Mouse (Mus musculus): ENCODE data around the gene Trappc5.

Gene Trappc5

GRCm38 (mm10) chr8:3676131-3676992 lies at the start of gene Trappc5:
Trappc5 (plus strand) TSS chr8:3676299.
- peak; percentile 92 for DNase-seq (ENCODE audit: low spot score)

- no peak for DNase-seq (ENCODE audit: low spot score)
Measured at GRCm38 (mm10) chr8:3626971-3627370, 49.1 kb upstream of the Trappc5 start.

GRCm38 (mm10) chr8:3628014-3628413 lies 48.1 kb upstream of the Trappc5 start:
- no peak for DNase-seq (ENCODE audit: low spot score)

- DNase-seq (ENCODE audit: low spot score), result peak; percentile 49
Measured at GRCm38 (mm10) chr8:3630647-3631477, 45.2 kb upstream of the Trappc5 start, which contains the start of gene Stxbp2. Stxbp2 (plus strand) TSS chr8:3630955.

GRCm38 (mm10) chr8:3631478-3631875 lies 44.6 kb upstream of the Trappc5 start:
- no peak for DNase-seq (ENCODE audit: low spot score)

GRCm38 (mm10) chr8:3645804-3646203 lies 30.3 kb upstream of the Trappc5 start:
- DNase-seq (ENCODE audit: low spot score), result no peak

GRCm38 (mm10) chr8:3646824-3647531 lies 29.1 kb upstream of the Trappc5 start:
- DNase-seq (ENCODE audit: low spot score), result no peak

- no peak for DNase-seq (ENCODE audit: low spot score)
Measured at GRCm38 (mm10) chr8:3647561-3647960, 28.5 kb upstream of the Trappc5 start.

GRCm38 (mm10) chr8:3648268-3648667 lies 27.8 kb upstream of the Trappc5 start:
- no peak for DNase-seq (ENCODE audit: low spot score)

- DNase-seq (ENCODE audit: low spot score), result no peak
Measured at GRCm38 (mm10) chr8:3648990-3649389, 27.1 kb upstream of the Trappc5 start.

- DNase-seq (ENCODE audit: low spot score), result no peak
Measured at GRCm38 (mm10) chr8:3652845-3653244, 23.3 kb upstream of the Trappc5 start.

- DNase-seq (ENCODE audit: low spot score), result no peak
Measured at GRCm38 (mm10) chr8:3654726-3655508, 21.2 kb upstream of the Trappc5 start.

GRCm38 (mm10) chr8:3655526-3655925 lies 20.6 kb upstream of the Trappc5 start, which contains the start of gene Retn:
Retn (plus strand) TSS chr8:3655770.
- DNase-seq (ENCODE audit: low spot score), result no peak

- DNase-seq (ENCODE audit: low spot score), result no peak
Measured at GRCm38 (mm10) chr8:3656725-3657381, 19.2 kb upstream of the Trappc5 start.

GRCm38 (mm10) chr8:3660889-3661288 lies 15.2 kb upstream of the Trappc5 start:
- no peak for DNase-seq (ENCODE audit: low spot score)

GRCm38 (mm10) chr8:3664405-3664804 lies 11.7 kb upstream of the Trappc5 start:
- no peak for DNase-seq (ENCODE audit: low spot score)

- no peak for DNase-seq (ENCODE audit: low spot score)
Measured at GRCm38 (mm10) chr8:3665507-3665906, 10.6 kb upstream of the Trappc5 start, which contains the start of gene Mcemp1. Mcemp1 (plus strand) TSS chr8:3665754.

- no peak for DNase-seq (ENCODE audit: low spot score)
Measured at GRCm38 (mm10) chr8:3670388-3670787, 5.7 kb upstream of the Trappc5 start.

- peak; percentile 84 for DNase-seq (ENCODE audit: low spot score)
Measured at GRCm38 (mm10) chr8:3671980-3672491, 4.1 kb upstream of the Trappc5 start, which contains the start of gene Fcor. Fcor (minus strand) TSS chr8:3672362.

- no peak for DNase-seq (ENCODE audit: low spot score)
Measured at GRCm38 (mm10) chr8:3674671-3675070, 1.4 kb upstream of the Trappc5 start.
